Mouse (Mus musculus): ENCODE data around the gene Ndufs7.

Ndufs7 gene

GRCm38 (mm10) chr10:80262169-80262568 lies 13.2 kb downstream of the Ndufs7 start:
- no peak for DNase-seq (ENCODE audit: low read depth, low spot score)

- DNase-seq (ENCODE audit: low read depth, low spot score): no peak
Observed at GRCm38 (mm10) chr10:80262776-80263365, 13.9 kb downstream of the Ndufs7 start.

GRCm38 (mm10) chr10:80264341-80265148 lies 15.6 kb downstream of the Ndufs7 start:
- peak; percentile 100 for DNase-seq (ENCODE audit: low read depth, low spot score)

GRCm38 (mm10) chr10:80265149-80265486 lies 16.2 kb downstream of the Ndufs7 start:
- no peak for DNase-seq (ENCODE audit: low read depth, low spot score)

GRCm38 (mm10) chr10:80270099-80270498 lies 21.2 kb downstream of the Ndufs7 start:
- no peak for DNase-seq (ENCODE audit: low read depth, low spot score)

GRCm38 (mm10) chr10:80270734-80271181 lies 21.8 kb downstream of the Ndufs7 start:
- no peak for DNase-seq (ENCODE audit: low read depth, low spot score)

GRCm38 (mm10) chr10:80271186-80271843 lies 22.4 kb downstream of the Ndufs7 start:
- peak; percentile 36 for DNase-seq (ENCODE audit: low read depth, low spot score)

- no peak for DNase-seq (ENCODE audit: low read depth, low spot score)
Observed at GRCm38 (mm10) chr10:80271870-80272585, 23.1 kb downstream of the Ndufs7 start.

GRCm38 (mm10) chr10:80273847-80274246 lies 24.9 kb downstream of the Ndufs7 start:
- no peak for DNase-seq (ENCODE audit: low read depth, low spot score)

- no peak for DNase-seq (ENCODE audit: low read depth, low spot score)
Observed at GRCm38 (mm10) chr10:80276238-80276637, 27.3 kb downstream of the Ndufs7 start.

- DNase-seq (ENCODE audit: low read depth, low spot score): no peak
Observed at GRCm38 (mm10) chr10:80278390-80278789, 29.5 kb downstream of the Ndufs7 start.

- DNase-seq (ENCODE audit: low read depth, low spot score): no peak
Observed at GRCm38 (mm10) chr10:80279273-80279672, 30.4 kb downstream of the Ndufs7 start.

- DNase-seq (ENCODE audit: low read depth, low spot score): no peak
Observed at GRCm38 (mm10) chr10:80281304-80281703, 32.4 kb downstream of the Ndufs7 start.

GRCm38 (mm10) chr10:80281921-80282371 lies 33.0 kb downstream of the Ndufs7 start:
- DNase-seq (ENCODE audit: low read depth, low spot score): no peak

GRCm38 (mm10) chr10:80282481-80283441 lies 33.8 kb downstream of the Ndufs7 start:
- DNase-seq (ENCODE audit: low read depth, low spot score): no peak

- no peak for DNase-seq (ENCODE audit: low read depth, low spot score)
Observed at GRCm38 (mm10) chr10:80285222-80286070, 36.5 kb downstream of the Ndufs7 start.

GRCm38 (mm10) chr10:80288097-80288496 lies 39.2 kb downstream of the Ndufs7 start:
- DNase-seq (ENCODE audit: low read depth, low spot score): no peak

GRCm38 (mm10) chr10:80288657-80289056 lies 39.7 kb downstream of the Ndufs7 start:
- peak; percentile 30 for DNase-seq (ENCODE audit: low read depth, low spot score)

- peak; percentile 98 for DNase-seq (ENCODE audit: low read depth, low spot score)
Observed at GRCm38 (mm10) chr10:80292251-80293146, 43.6 kb downstream of the Ndufs7 start, which contains the start of gene Rps15. Rps15 (plus strand) TSS chr10:80292453.

All from CD4-positive, CD25-positive, alpha-beta regulatory T cell, adult 2 months (primary cell).